In genomic region chr5:112848586-112849280, GRCm38 (mm10) we compare ENCODE assay signal across 8 mouse cellular contexts. TPM values are rescaled to one million over a fixed set of nuclear protein-coding genes. Genes with fewer than 3 reads are reported as not detected.
A peak's percentile ranks its signal among the peaks of the same experiment; 100 is the strongest.
DNase-seq lines count a peak whose midpoint lies in the region; ATAC-seq and TF ChIP-seq lines count a peak whose summit lies in the region.

No protein-coding gene starts in this region.

- no peak for ATAC-seq in hindbrain, embryonic 12.5 days (ENCODE audit: low FRiP score)
- peak; percentile 65 for ATAC-seq in stomach, postnatal 0 days (ENCODE audit: low FRiP score, low TSS enrichment)

- H3K9ac ChIP-seq in hindbrain, embryonic 12.5 days: no peak overlapping the region
- no peak overlapping the region for H3K9ac ChIP-seq in stomach, postnatal 0 days (ENCODE audit: low read length)

- H3K4me1 ChIP-seq in embryonic fibroblast, embryonic 13.5 days (ENCODE audit: control insufficient read depth, insufficient read depth, low read length): no peaks in the 10 kb centered on the region
- H3K4me1 ChIP-seq in hindbrain, embryonic 12.5 days: peaks cover 74% of the 10 kb centered on the region
- no peaks in the 10 kb centered on the region for H3K4me1 ChIP-seq in stomach, postnatal 0 days (replicated peaks; ENCODE audit: control insufficient read depth, insufficient read depth)

- 0 out of 2 replicates have a peak, but pooled peaks have one; percentile 17 for TF ChIP-seq CTCF in embryonic fibroblast, embryonic 13.5 days (IDR thresholded peaks at IDR 0.05; ENCODE audit: borderline replicate concordance, insufficient read depth, low read length)
- peak; percentile 79 for TF ChIP-seq CTCF in stomach, postnatal 0 days (IDR thresholded peaks at IDR 0.05; ENCODE audit: low read depth)

- TF ChIP-seq POLR2A in embryonic fibroblast, embryonic 13.5 days (IDR thresholded peaks at IDR 0.05; ENCODE audit: low read depth, low read length): no peak

- H3K9me3 ChIP-seq in hindbrain, embryonic 12.5 days (replicated peaks): no peaks in the 10 kb centered on the region
- no peaks in the 10 kb centered on the region for H3K9me3 ChIP-seq in stomach, postnatal 0 days (ENCODE audit: control insufficient read depth, low read length)

- peaks cover 30% of the 10 kb centered on the region for H3K27me3 ChIP-seq in hindbrain, embryonic 12.5 days
- H3K27me3 ChIP-seq in stomach, postnatal 0 days (ENCODE audit: control insufficient read depth, insufficient read depth, low read length): no peaks in the 10 kb centered on the region

- peak overlapping the region; percentile 39 for H3K4me2 ChIP-seq in hindbrain, embryonic 12.5 days (replicated peaks)
- no peak overlapping the region for H3K4me2 ChIP-seq in stomach, postnatal 0 days (replicated peaks; ENCODE audit: low read depth)

- H3K4me3 ChIP-seq in embryonic fibroblast, embryonic 13.5 days (ENCODE audit: insufficient read depth, low read length): no peak overlapping the region
- H3K4me3 ChIP-seq in hindbrain, embryonic 12.5 days: no peak overlapping the region
- no peak overlapping the region for H3K4me3 ChIP-seq in stomach, postnatal 0 days (ENCODE audit: low read depth, low read length)

- 4% methylated on average over 16 of the region's 16 CpGs for WGBS in hindbrain, embryonic 12.5 days
- 7% methylated on average over 16 of the region's 16 CpGs for WGBS in stomach, postnatal 0 days

- H3K36me3 ChIP-seq in hindbrain, embryonic 12.5 days: no peaks in the 10 kb centered on the region
- no peaks in the 10 kb centered on the region for H3K36me3 ChIP-seq in stomach, postnatal 0 days (ENCODE audit: control insufficient read depth, insufficient read depth, low read length)

- peak; percentile 44 to 80 for DNase-seq in adrenal gland, adult (ENCODE audit: inconsistent age in 2 of 2, low spot score in 1 of 2)
- DNase-seq in adrenal gland, adult 8-10 months: no peak
- peak; percentile 57 for DNase-seq in brain, adult 2 months (ENCODE audit: low read depth, low spot score)
- peak; percentile 36 for DNase-seq in layer of hippocampus, adult 9-11 months
- peak; percentile 70 for DNase-seq in mesoderm, embryonic 11.5 days (ENCODE audit: low read depth, low spot score)
- DNase-seq in stomach, postnatal 0 days (ENCODE audit: low spot score): peak; percentile 66

- TF ChIP-seq EP300 in stomach, postnatal 0 days (optimal IDR thresholded peaks at IDR 0.05): no peak

- H3K27ac ChIP-seq in embryonic fibroblast, embryonic 13.5 days (ENCODE audit: insufficient read depth, low read length): no peak overlapping the region
- no peak overlapping the region for H3K27ac ChIP-seq in hindbrain, embryonic 12.5 days
- H3K27ac ChIP-seq in stomach, postnatal 0 days (replicated peaks): no peak overlapping the region

RNA-seq across cellular contexts. Expression of gene Myo18b, which starts 47.4 kb away (rescaled TPM):
- under 1 TPM in 3 of 4 experiments, not detected in 1; 0.10 to 0.22 (median 0.11) TPM for total RNA-seq in adrenal gland, adult 8-10 months (2022)
- not detected in 2 replicates for polyA plus RNA-seq in embryonic fibroblast, embryonic 13.5 days (2011; ENCODE audit: insufficient read length, low read depth, missing spikeins)
- polyA plus RNA-seq in hindbrain, embryonic 12.5 days (2016; fragmentation: Nextera tagmentation; extraction: Ambion mirVana): 1.0 and 2.0 TPM in 2 replicates
- 0.15 and 0.17 TPM in 2 replicates for polyA plus RNA-seq in stomach, postnatal 0 days (2015; fragmentation: Nextera tagmentation; extraction: Ambion mirVana)
